Mouse (Mus musculus): ENCODE data around the gene Scyl2. TPM values are rescaled to one million over a fixed set of nuclear protein-coding genes. Genes with fewer than 3 reads are reported as not detected.

The Scyl2 gene
- 10 to 100 TPM; 37.3 to 42.2 TPM for total RNA-seq (2023)

GRCm38 (mm10) chr10:89686139-89686808 lies at the start of gene Scyl2:
Gene Scyl2, minus strand, starts transcription at chr10:89686285.

GRCm38 (mm10) chr10:89732001-89732794 lies 46.1 kb upstream of the Scyl2 start, which contains the start of gene Actr6:
Gene Actr6, minus strand, starts transcription at chr10:89732295.

GRCm38 (mm10) chr10:89621129-89621528 lies 65.0 kb downstream of the Scyl2 start, which contains the start of gene Slc17a8:
Gene Slc17a8, minus strand, starts transcription at chr10:89621253.

Other genes with a start within 250 kb of the Scyl2 start
- 1 to 10 TPM in 1 of 2 experiments, under 1 TPM in 1; 0.86 to 1.5 TPM for gene Gas2l3, start 242.3 kb downstream of the Scyl2 start, total RNA-seq (2023)
- not detected for gene Nr1h4, start 152.7 kb downstream of the Scyl2 start, total RNA-seq (2023)
- gene Slc17a8, start 65.0 kb downstream of the Scyl2 start, total RNA-seq (2023): not detected
- gene Actr6, start 46.0 kb upstream of the Scyl2 start, total RNA-seq (2023): 10 to 100 TPM; 20.2 to 24.4 TPM
- gene Uhrf1bp1l, start 58.7 kb upstream of the Scyl2 start, total RNA-seq (2023): 10 to 100 TPM; 70.0 to 73.0 TPM
- gene Anks1b, start 187.2 kb upstream of the Scyl2 start, total RNA-seq (2023): not detected

All from T-cell, adult 66 days (primary cell).